Mouse (Mus musculus): ENCODE data around the gene Snrpg. TPM values are rescaled to one million over a fixed set of nuclear protein-coding genes. Genes with fewer than 3 reads are reported as not detected.

The Snrpg gene
- polyA plus RNA-seq, 1 experiment from 2014 or later: 723 TPM

DNA sequence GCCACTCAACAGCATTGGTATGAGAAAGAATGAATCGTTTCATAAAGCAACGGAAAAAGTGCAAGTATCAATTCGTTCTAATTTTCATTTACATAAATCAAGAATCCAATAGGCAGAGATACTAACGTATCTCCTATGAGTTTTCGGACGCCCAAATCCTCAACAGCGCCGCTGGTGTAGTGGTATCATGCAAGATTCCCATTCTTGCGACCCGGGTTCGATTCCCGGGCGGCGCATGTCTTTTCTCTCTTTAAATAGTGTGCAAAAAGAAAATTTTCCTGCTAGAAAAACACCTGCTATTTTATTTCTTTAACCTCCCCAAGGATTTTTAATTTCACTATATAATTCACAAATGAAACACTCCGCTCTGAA is 32.6 kb downstream of the Snrpg start:
- H3K36me3 ChIP-seq (ENCODE audit: insufficient read depth): peaks cover 13% of the 10 kb centered on the region
- ATAC-seq (ENCODE audit: insufficient read depth) (peak; percentile 74), DNase-seq (peak; percentile 95)
- no peaks in the 10 kb centered on the region for H3K4me1 ChIP-seq (ENCODE audit: insufficient read depth)
- TF ChIP-seq CTCF (IDR thresholded peaks at IDR 0.05; ENCODE audit: low read depth): no peak
- WGBS: under 1% methylated on average over 15 of the region's 15 CpGs
- H3K9ac ChIP-seq: peak overlapping the region; percentile 98
- no peaks in the 10 kb centered on the region for H3K9me3 ChIP-seq (ENCODE audit: low read depth, low read length)
- peak overlapping the region; percentile 76 for H3K4me2 ChIP-seq
- peak overlapping the region; percentile 78 for H3K4me3 ChIP-seq (ENCODE audit: low read depth, low read length)
- peak overlapping the region; percentile 100 for H3K27ac ChIP-seq (ENCODE audit: low read depth)
- H3K27me3 ChIP-seq (ENCODE audit: insufficient read depth, low read length): no peaks in the 10 kb centered on the region

DNA sequence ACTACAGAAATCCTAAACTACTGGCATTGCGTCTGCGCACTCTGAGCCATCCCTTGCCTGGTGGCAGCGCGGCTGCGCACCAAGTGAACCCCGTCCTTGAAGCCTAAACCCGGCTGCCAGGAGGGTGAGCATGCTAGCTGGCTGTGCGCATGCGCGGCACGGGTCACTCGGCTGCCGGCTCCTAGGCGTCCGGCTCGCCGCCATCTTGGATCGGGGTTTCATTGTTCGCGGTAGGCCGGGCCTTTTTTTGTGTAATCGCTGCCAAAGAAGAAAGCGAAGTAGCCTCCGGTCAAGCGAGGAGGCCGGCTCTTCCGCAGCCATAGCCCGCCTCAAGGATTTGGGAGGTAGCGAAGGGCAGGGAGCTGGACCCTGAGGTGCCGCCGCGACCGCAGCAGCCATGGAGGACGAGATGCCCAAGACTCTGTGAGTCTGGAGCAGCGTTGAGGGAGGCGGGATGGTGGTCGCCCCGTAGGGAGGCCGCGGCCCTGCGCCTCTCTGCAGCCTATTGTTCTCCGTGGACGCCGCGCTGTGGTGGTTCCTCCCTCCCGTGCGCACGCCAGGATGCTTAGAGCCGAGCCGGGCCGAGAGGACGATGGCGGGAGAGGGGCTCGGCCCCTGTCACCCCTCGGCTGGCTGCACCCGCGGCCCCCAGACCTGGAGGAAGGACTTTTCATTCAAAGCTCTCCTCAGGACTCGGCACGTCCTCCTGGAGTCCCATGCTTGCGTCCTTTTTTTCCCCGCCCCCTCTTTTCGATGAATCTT is 33.2 kb downstream of the Snrpg start, which contains the start of gene Tia1:
TSS of gene Tia1 (plus strand) at position 120 of the 762 bp plus-strand sequence.
- H3K27me3 ChIP-seq (ENCODE audit: insufficient read depth, low read length): no peaks in the 10 kb centered on the region
- peak within 1 kb of the TSS; percentile 98 for H3K9ac ChIP-seq
- TF ChIP-seq CTCF (IDR thresholded peaks at IDR 0.05; ENCODE audit: low read depth): no peak
- H3K9me3 ChIP-seq (ENCODE audit: low read depth, low read length): no peaks in the 10 kb centered on the region
- H3K4me2 ChIP-seq: peak within 1 kb of the TSS; percentile 76
- peak within 1 kb of the TSS; percentile 100 for H3K27ac ChIP-seq (ENCODE audit: low read depth)
- peak within 1 kb of the TSS; percentile 78 for H3K4me3 ChIP-seq (ENCODE audit: low read depth, low read length)
- WGBS: under 1% methylated on average over 62 of the region's 62 CpGs
- ATAC-seq (ENCODE audit: insufficient read depth) (peak; percentile 96), DNase-seq (peak; percentile 99)
- peaks cover 16% of the 10 kb centered on the region for H3K36me3 ChIP-seq (ENCODE audit: insufficient read depth)
- H3K4me1 ChIP-seq (ENCODE audit: insufficient read depth): no peaks in the 10 kb centered on the region

DNA sequence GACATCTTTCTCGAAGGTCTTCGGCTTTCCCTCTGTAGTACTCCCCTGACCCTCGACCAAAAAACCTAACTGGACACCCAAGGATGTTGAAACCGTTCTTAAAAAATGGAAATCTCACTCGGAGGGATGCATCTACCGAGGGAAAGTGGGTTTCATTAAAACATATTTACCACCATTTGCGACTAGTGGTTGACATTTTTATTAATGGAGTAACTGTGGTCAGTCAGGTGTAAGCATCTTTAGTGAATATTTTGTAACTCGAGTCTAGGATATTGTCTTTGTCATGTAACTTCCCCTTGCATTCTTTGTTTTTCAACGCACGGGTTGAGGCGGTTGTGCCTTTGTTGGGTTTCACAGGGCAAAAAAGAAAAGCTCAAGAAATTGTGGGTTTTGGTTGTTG is 33.9 kb downstream of the Snrpg start:
- H3K4me2 ChIP-seq: peak overlapping the region; percentile 76
- WGBS: 0% methylated on average over 11 of the region's 11 CpGs
- no peaks in the 10 kb centered on the region for H3K27me3 ChIP-seq (ENCODE audit: insufficient read depth, low read length)
- ATAC-seq (ENCODE audit: insufficient read depth): no peak
- H3K4me3 ChIP-seq (ENCODE audit: low read depth, low read length): peak overlapping the region; percentile 78
- no peak for TF ChIP-seq CTCF (IDR thresholded peaks at IDR 0.05; ENCODE audit: low read depth)
- peak overlapping the region; percentile 100 for H3K27ac ChIP-seq (ENCODE audit: low read depth)
- peak; percentile 54 for DNase-seq
- H3K9ac ChIP-seq: peak overlapping the region; percentile 98
- peaks cover 16% of the 10 kb centered on the region for H3K36me3 ChIP-seq (ENCODE audit: insufficient read depth)
- no peaks in the 10 kb centered on the region for H3K9me3 ChIP-seq (ENCODE audit: low read depth, low read length)
- H3K4me1 ChIP-seq (ENCODE audit: insufficient read depth): no peaks in the 10 kb centered on the region

DNA sequence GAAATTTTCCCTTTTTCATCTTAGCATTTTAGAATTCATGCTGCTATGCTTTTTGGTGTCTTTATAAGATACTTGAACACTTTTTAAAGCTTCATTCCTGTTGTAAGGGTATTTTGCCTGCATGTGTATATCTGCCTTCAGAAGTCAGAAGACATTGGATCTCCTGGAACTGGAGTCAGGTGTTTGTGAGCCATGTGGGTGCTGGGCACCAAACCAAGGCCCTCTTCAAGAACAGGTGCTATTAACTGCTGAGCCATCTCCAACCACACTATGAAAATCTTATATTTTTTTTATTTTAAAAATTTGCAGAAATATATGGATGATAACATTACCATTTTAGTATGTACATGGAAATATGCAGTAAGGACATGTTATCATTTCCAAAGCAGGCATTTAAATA is 35.2 kb downstream of the Snrpg start:
- DNase-seq (no peak), ATAC-seq (ENCODE audit: insufficient read depth) (no peak)
- Histone ChIP-seq H3K9me3 (ENCODE audit: low read depth, low read length) (no peaks in the 10 kb centered on the region), H3K27ac (ENCODE audit: low read depth) (no peak overlapping the region), H3K4me3 (ENCODE audit: low read depth, low read length) (peak overlapping the region; percentile 78; the same call in 1 of the 2 replicates), H3K4me1 (ENCODE audit: insufficient read depth) (no peaks in the 10 kb centered on the region), H3K36me3 (ENCODE audit: insufficient read depth) (peaks cover 16% of the 10 kb centered on the region), H3K9ac (no peak overlapping the region), H3K27me3 (ENCODE audit: insufficient read depth, low read length) (no peaks in the 10 kb centered on the region), H3K4me2 (peak overlapping the region; percentile 76)
- TF ChIP-seq CTCF (IDR thresholded peaks at IDR 0.05; ENCODE audit: low read depth): no peak

DNA sequence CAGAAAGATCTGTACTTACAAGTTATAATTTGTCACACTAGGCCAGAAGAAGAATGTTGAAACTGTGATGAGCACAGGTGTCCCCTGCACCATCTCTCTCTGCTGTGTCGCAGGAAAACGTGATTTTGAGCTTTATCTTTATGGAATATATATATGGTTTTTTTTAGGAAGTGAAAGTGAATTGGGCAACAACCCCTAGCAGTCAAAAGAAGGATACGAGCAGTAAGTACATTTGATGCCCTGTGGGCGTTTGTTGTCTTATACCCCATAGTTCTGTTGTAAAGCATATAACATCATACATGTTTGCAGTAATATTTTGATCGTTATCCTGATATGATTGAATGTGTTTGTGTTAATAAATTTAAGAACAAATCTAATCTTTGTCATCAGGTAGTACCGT is 47.6 kb downstream of the Snrpg start:
- no peaks in the 10 kb centered on the region for H3K27me3 ChIP-seq (ENCODE audit: insufficient read depth, low read length)
- TF ChIP-seq CTCF (IDR thresholded peaks at IDR 0.05; ENCODE audit: low read depth): no peak
- no peak overlapping the region for H3K27ac ChIP-seq (ENCODE audit: low read depth)
- no peak overlapping the region for H3K4me3 ChIP-seq (ENCODE audit: low read depth, low read length)
- DNase-seq (no peak), ATAC-seq (ENCODE audit: insufficient read depth) (no peak)
- H3K9me3 ChIP-seq (ENCODE audit: low read depth, low read length): no peaks in the 10 kb centered on the region
- peaks cover 80% of the 10 kb centered on the region for H3K36me3 ChIP-seq (ENCODE audit: insufficient read depth)
- no peak overlapping the region for H3K9ac ChIP-seq
- H3K4me1 ChIP-seq (ENCODE audit: insufficient read depth): no peaks in the 10 kb centered on the region
- 89% methylated on average over 6 of the region's 6 CpGs for WGBS
- H3K4me2 ChIP-seq: no peak overlapping the region

DNA sequence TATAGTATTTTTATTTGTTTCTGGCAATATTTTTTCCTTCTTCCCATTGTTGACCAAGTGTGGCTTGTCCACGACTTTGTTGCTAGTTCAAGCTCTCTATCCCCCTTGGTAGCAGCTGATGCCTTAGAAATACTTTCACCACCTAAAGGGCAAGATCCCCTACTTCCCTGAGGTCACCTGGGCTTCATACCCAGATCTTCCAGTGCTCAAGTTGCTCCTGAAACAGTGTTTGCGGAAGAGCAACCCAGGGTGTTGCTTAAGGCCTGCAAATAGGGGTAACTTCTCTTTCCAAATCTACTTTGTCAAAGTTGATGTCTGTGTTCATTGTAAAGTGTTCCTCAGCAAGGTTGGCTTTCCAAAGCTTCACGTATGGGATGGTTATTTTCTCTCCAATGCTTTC is 48.1 kb downstream of the Snrpg start:
- Histone ChIP-seq H3K36me3 (ENCODE audit: insufficient read depth) (peaks cover 77% of the 10 kb centered on the region), H3K4me1 (ENCODE audit: insufficient read depth) (no peaks in the 10 kb centered on the region), H3K4me2 (no peak overlapping the region), H3K4me3 (ENCODE audit: low read depth, low read length) (no peak overlapping the region), H3K9me3 (ENCODE audit: low read depth, low read length) (no peaks in the 10 kb centered on the region), H3K27ac (ENCODE audit: low read depth) (no peak overlapping the region), H3K9ac (no peak overlapping the region), H3K27me3 (ENCODE audit: insufficient read depth, low read length) (no peaks in the 10 kb centered on the region)
- 89% methylated on average over 3 of the region's 3 CpGs for WGBS
- ATAC-seq (ENCODE audit: insufficient read depth) (no peak), DNase-seq (no peak)
- TF ChIP-seq CTCF (IDR thresholded peaks at IDR 0.05; ENCODE audit: low read depth): no peak

DNA sequence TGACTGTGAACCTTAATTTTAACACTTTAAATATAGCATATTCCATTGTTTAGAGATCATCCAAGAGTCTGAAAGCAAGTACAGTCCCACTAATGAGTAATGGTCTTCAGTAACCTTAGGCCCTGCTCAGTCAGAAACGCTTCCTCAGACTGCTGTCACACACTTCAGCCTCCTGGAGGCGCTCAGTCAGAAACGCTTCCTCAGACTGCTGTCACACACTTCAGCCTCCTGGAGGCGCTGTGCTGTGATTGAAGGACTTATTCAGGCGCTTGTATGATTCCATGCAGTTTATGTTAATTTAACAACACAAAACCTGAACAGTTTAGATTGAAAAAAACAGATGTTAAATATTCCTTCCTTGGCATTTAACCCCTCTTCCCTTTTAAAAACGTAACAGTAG is 49.4 kb downstream of the Snrpg start:
- Histone ChIP-seq H3K4me1 (ENCODE audit: insufficient read depth) (no peaks in the 10 kb centered on the region), H3K27me3 (ENCODE audit: insufficient read depth, low read length) (no peaks in the 10 kb centered on the region), H3K4me3 (ENCODE audit: low read depth, low read length) (no peak overlapping the region), H3K36me3 (ENCODE audit: insufficient read depth) (peaks cover 80% of the 10 kb centered on the region), H3K27ac (ENCODE audit: low read depth) (no peak overlapping the region), H3K4me2 (no peak overlapping the region), H3K9ac (no peak overlapping the region), H3K9me3 (ENCODE audit: low read depth, low read length) (no peaks in the 10 kb centered on the region)
- TF ChIP-seq CTCF (IDR thresholded peaks at IDR 0.05; ENCODE audit: low read depth): peak; percentile 46
- DNase-seq (peak; percentile 47), ATAC-seq (ENCODE audit: insufficient read depth) (no peak)
- 72% methylated on average over 6 of the region's 6 CpGs for WGBS
